Mouse (Mus musculus): ENCODE measurements around the gene 1810009A15Rik.

GRCm38 (mm10) chr19:8871267-8872186, 17.1 kb upstream of the 1810009A15Rik start, which contains the start of gene Ubxn1:
- TF ChIP-seq GATA1 (IDR thresholded peaks at IDR 0.05; ENCODE audit: borderline replicate concordance, low read length) (no peak), FLI1 (IDR thresholded peaks at IDR 0.05; ENCODE audit: low read length) (peak; percentile 40; the same call in 1 of the 2 replicates)

Measured in megakaryocyte, embryonic 14.5 days (primary cell).